ENCODE assay signal across 7 mouse cellular contexts in the genomic region with DNA sequence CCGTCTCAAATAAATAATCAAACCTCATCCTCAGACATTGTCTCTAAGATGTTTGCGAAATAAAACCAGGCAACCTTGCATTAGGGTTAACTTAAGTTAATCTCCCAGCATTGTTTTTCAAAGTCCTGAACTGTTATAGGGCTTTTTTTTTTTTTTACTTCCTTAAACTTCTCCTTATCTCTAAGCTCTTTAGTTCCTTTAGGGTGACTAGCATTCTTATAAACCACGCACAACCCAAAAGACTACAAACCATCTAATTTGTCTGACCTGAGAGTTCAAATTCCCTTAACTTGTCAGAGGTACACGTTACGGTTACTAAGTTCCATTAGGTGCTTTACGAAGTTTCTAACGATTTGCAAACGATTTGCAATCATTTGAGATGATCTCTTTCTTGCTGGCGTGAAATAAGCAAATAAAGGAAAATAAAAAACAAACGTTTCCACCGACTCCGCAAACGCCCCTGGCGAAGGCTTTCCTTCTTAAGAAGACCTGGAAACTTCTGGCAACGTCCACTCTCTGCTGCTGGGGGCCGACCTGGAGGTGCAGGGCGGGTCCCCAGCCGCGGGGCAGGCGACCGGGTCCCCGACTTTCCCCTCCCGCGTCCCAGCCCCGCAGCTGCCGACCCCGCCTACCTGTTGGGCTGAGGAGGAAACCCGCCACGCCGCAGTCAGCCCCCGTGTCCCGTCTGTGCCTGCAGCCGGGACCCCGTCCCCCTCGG. TPM values are rescaled to one million over a fixed set of nuclear protein-coding genes. Genes with fewer than 3 reads are reported as not detected.
DNase-seq lines count a peak whose midpoint lies in the region; ATAC-seq and TF ChIP-seq lines count a peak whose summit lies in the region.

No protein-coding gene starts in this region.

- peak overlapping the region; percentile 63 for H3K4me2 ChIP-seq in hindbrain, postnatal 0 days (ENCODE audit: low read depth, low read length)

- TF ChIP-seq CTCF in testis, adult 2 months (IDR thresholded peaks at IDR 0.05; ENCODE audit: control insufficient read depth, insufficient read depth, insufficient replicate concordance, low read depth, low read length), result no peak
- TF ChIP-seq CTCF in hindbrain, postnatal 0 days (IDR thresholded peaks at IDR 0.05; ENCODE audit: low read depth), result no peak

- H3K4me3 ChIP-seq in testis, adult 2 months (ENCODE audit: control insufficient read depth, low read depth, low read length), result peak overlapping the region; percentile 99
- H3K4me3 ChIP-seq in embryonic facial prominence, embryonic 10.5 days, result peak overlapping the region; percentile 98
- peak overlapping the region; percentile 98 for H3K4me3 ChIP-seq in hindbrain, postnatal 0 days (ENCODE audit: low read length)
- peak overlapping the region; percentile 97 for H3K4me3 ChIP-seq in midbrain, embryonic 10.5 days

- no peak for TF ChIP-seq POLR2A in testis, adult 2 months (IDR thresholded peaks at IDR 0.05; ENCODE audit: control insufficient read depth, low read depth, low read length)

- no peaks in the 10 kb centered on the region for H3K27me3 ChIP-seq in testis, adult 2 months (ENCODE audit: control insufficient read depth, insufficient read depth, low read length)
- H3K27me3 ChIP-seq in embryonic facial prominence, embryonic 10.5 days (replicated peaks; ENCODE audit: low read depth, poor library complexity, severe bottlenecking), result no peaks in the 10 kb centered on the region
- no peaks in the 10 kb centered on the region for H3K27me3 ChIP-seq in hindbrain, postnatal 0 days (ENCODE audit: insufficient read depth, low read length)
- H3K27me3 ChIP-seq in midbrain, embryonic 10.5 days (ENCODE audit: low read depth, poor library complexity, severe bottlenecking), result no peaks in the 10 kb centered on the region

- no peak for DNase-seq in testis, postnatal 14 days (ENCODE audit: low spot score)
- DNase-seq in embryonic facial prominence, embryonic 10.5 days (ENCODE audit: low spot score), result no peak
- DNase-seq in hindbrain, postnatal 0 days (ENCODE audit: low spot score), result peak; percentile 18
- DNase-seq in midbrain, embryonic 10.5 days (ENCODE audit: low spot score), result no peak
- DNase-seq in cerebellum, adult 11-12 months, result no peak
- DNase-seq in layer of hippocampus, postnatal 25 days (ENCODE audit: extremely low spot score in 1 of 2, low spot score in 1 of 2), result no peak

- 1% methylated on average over 35 of the region's 35 CpGs for WGBS in embryonic facial prominence, embryonic 10.5 days
- 2% methylated on average over 34 of the region's 35 CpGs for WGBS in hindbrain, postnatal 0 days
- WGBS in midbrain, embryonic 10.5 days, result 1% methylated on average over 32 of the region's 35 CpGs

- no peaks in the 10 kb centered on the region for H3K36me3 ChIP-seq in testis, adult 2 months (ENCODE audit: control insufficient read depth, insufficient read depth, low read length)
- H3K36me3 ChIP-seq in embryonic facial prominence, embryonic 10.5 days (replicated peaks), result no peaks in the 10 kb centered on the region
- no peaks in the 10 kb centered on the region for H3K36me3 ChIP-seq in hindbrain, postnatal 0 days (ENCODE audit: insufficient read depth, low read length)
- H3K36me3 ChIP-seq in midbrain, embryonic 10.5 days, result no peaks in the 10 kb centered on the region

- no peak for ATAC-seq in hindbrain, postnatal 0 days

- peak overlapping the region; percentile 73 for H3K27ac ChIP-seq in testis, adult 2 months (ENCODE audit: control insufficient read depth, insufficient read depth, low read depth, low read length)
- H3K27ac ChIP-seq in embryonic facial prominence, embryonic 10.5 days (replicated peaks), result peak overlapping the region; percentile 89
- H3K27ac ChIP-seq in hindbrain, postnatal 0 days, result peak overlapping the region; percentile 78
- H3K27ac ChIP-seq in midbrain, embryonic 10.5 days (replicated peaks), result peak overlapping the region; percentile 95

- H3K9me3 ChIP-seq in embryonic facial prominence, embryonic 10.5 days, result no peaks in the 10 kb centered on the region; the same call in 1 of the 2 replicates
- H3K9me3 ChIP-seq in hindbrain, postnatal 0 days (ENCODE audit: low read length), result no peaks in the 10 kb centered on the region
- H3K9me3 ChIP-seq in midbrain, embryonic 10.5 days (replicated peaks), result no peaks in the 10 kb centered on the region; the same call in 1 of the 2 replicates

- H3K9ac ChIP-seq in hindbrain, postnatal 0 days (replicated peaks; ENCODE audit: low read length), result peak overlapping the region; percentile 77

- no peaks in the 10 kb centered on the region; the same call in 1 of the 2 replicates for H3K4me1 ChIP-seq in testis, adult 2 months (ENCODE audit: control insufficient read depth, insufficient read depth, low read length)
- peaks cover 11% of the 10 kb centered on the region for H3K4me1 ChIP-seq in embryonic facial prominence, embryonic 10.5 days
- peaks cover 8% of the 10 kb centered on the region; the same call in 1 of the 2 replicates for H3K4me1 ChIP-seq in hindbrain, postnatal 0 days (ENCODE audit: insufficient read depth, low read length)
- peaks cover 17% of the 10 kb centered on the region for H3K4me1 ChIP-seq in midbrain, embryonic 10.5 days

RNA-seq across cellular contexts. Expression of gene Heatr5a, which starts 0.6 kb away (rescaled TPM):
- 19.6 and 22.9 TPM in 2 replicates for polyA plus RNA-seq in testis, adult 2 months (2012; rRNA removed)
- 12.2 and 13.7 TPM in 2 replicates for polyA plus RNA-seq in embryonic facial prominence, embryonic 10.5 days (2016; fragmentation: Nextera tagmentation; extraction: Ambion mirVana)
- 24.6 and 30.8 TPM in 2 replicates for total RNA-seq in hindbrain, postnatal 0 days (2014; rRNA removed)
- 2.7 and 3.2 TPM in 2 replicates for polyA plus RNA-seq in hindbrain, postnatal 0 days (2015; fragmentation: Nextera tagmentation; extraction: Ambion mirVana)
- polyA plus RNA-seq in midbrain, embryonic 10.5 days (2016; fragmentation: Nextera tagmentation; extraction: Ambion mirVana), result 12.6 and 12.9 TPM in 2 replicates
- total RNA-seq in layer of hippocampus, postnatal 25 days (2021), result 1 to 10 TPM; 7.4 to 8.4 TPM

RNA-seq across cellular contexts. Expression of gene Dtd2, which starts 35.8 kb away (rescaled TPM):
- 5.0 and 9.1 TPM in 2 replicates for polyA plus RNA-seq in testis, adult 2 months (2012; rRNA removed)
- polyA plus RNA-seq in embryonic facial prominence, embryonic 10.5 days (2016; fragmentation: Nextera tagmentation; extraction: Ambion mirVana), result 23.5 and 24.3 TPM in 2 replicates
- 10.8 and 19.5 TPM in 2 replicates for total RNA-seq in hindbrain, postnatal 0 days (2014; rRNA removed)
- 31.5 and 31.8 TPM in 2 replicates for polyA plus RNA-seq in hindbrain, postnatal 0 days (2015; fragmentation: Nextera tagmentation; extraction: Ambion mirVana)
- 30.5 and 31.8 TPM in 2 replicates for polyA plus RNA-seq in midbrain, embryonic 10.5 days (2016; fragmentation: Nextera tagmentation; extraction: Ambion mirVana)
- total RNA-seq in layer of hippocampus, postnatal 25 days (2021), result 10 to 100 TPM in 1 of 2 experiments, 1 to 10 TPM in 1; 7.8 to 10.9 TPM

RNA-seq across cellular contexts. Expression of gene Gpr33, which starts 57.4 kb away (rescaled TPM):
- 0.14 and 0.19 TPM in 2 replicates for polyA plus RNA-seq in testis, adult 2 months (2012; rRNA removed)
- polyA plus RNA-seq in embryonic facial prominence, embryonic 10.5 days (2016; fragmentation: Nextera tagmentation; extraction: Ambion mirVana), result not detected in 2 replicates
- not detected in 2 replicates for total RNA-seq in hindbrain, postnatal 0 days (2014; rRNA removed)
- not detected in 2 replicates for polyA plus RNA-seq in hindbrain, postnatal 0 days (2015; fragmentation: Nextera tagmentation; extraction: Ambion mirVana)
- not detected in 2 replicates for polyA plus RNA-seq in midbrain, embryonic 10.5 days (2016; fragmentation: Nextera tagmentation; extraction: Ambion mirVana)
- total RNA-seq in layer of hippocampus, postnatal 25 days (2021), result not detected
